Mouse (Mus musculus) megakaryocyte, embryonic 14.5 days (primary cell): ENCODE results near the gene Gcnt2. TPM values are rescaled to one million over a fixed set of nuclear protein-coding genes. Genes with fewer than 3 reads are reported as not detected.
A peak's percentile ranks its signal among the peaks of the same experiment; 100 is the strongest.
"Not testable (repeated sequence)": the region's sequence is repeated elsewhere in the genome, so short reads cannot be mapped to it uniquely, and the experiment has no call there.

Experiments
- H3K27me3 ChIP-seq: replicated peaks from 2 replicates; pipeline ENCODE3; 2012; ENCODE audit warnings: inconsistent platforms
- H3K36me3 ChIP-seq: replicated peaks from 2 replicates; pipeline ENCODE3; 2012; ENCODE audit warnings: low read length, inconsistent platforms, mixed read lengths
- H3K4me1 ChIP-seq: 2 replicates; pipeline ENCODE4 v1.6.1; 2012; ENCODE audit warnings: inconsistent platforms
- H3K4me3 ChIP-seq: replicated peaks from 2 replicates; pipeline ENCODE3; 2012; ENCODE audit warnings: moderate library complexity, mild to moderate bottlenecking, inconsistent platforms
- H3K9me3 ChIP-seq: 2 replicates; pipeline ENCODE4 v1.6.1; 2012; ENCODE audit warnings: inconsistent platforms
- FLI1 ChIP-seq: IDR thresholded peaks from 2 replicates; pipeline ENCODE4 v1.6.1; 2012; ENCODE audit warnings: low read length, inconsistent platforms, mixed read lengths
- GATA1 ChIP-seq: IDR thresholded peaks from 3 replicates; pipeline ENCODE4 v1.6.1; 2012; ENCODE audit warnings: mixed read lengths, low read length, inconsistent platforms, borderline replicate concordance
- polyA plus RNA-seq: library from polyadenylated mRNA; stranded (reverse); fragments of >175 nt; gene quantifications from 2 replicates; pipeline ENCODE4 v1.2.3, GENCODE M21; 2012; ENCODE audit warnings: low replicate concordance; ENCODE audit not compliant: insufficient read depth

The Gcnt2 gene
- polyA plus RNA-seq, 1 experiment: 0.82 TPM

- H3K36me3 ChIP-seq: peaks cover 7% of the 10 kb centered on the region
- no peaks in the 10 kb centered on the region for H3K27me3 ChIP-seq
- TF ChIP-seq GATA1 (no peak), FLI1 (no peak)
- H3K4me3 ChIP-seq: no peak overlapping the region
- peaks cover 39% of the 10 kb centered on the region for H3K4me1 ChIP-seq
- H3K9me3 ChIP-seq: peaks cover 4% of the 10 kb centered on the region; the same call in 1 of the 2 replicates
Measured at GRCm38 (mm10) chr13:40979321-40979720, 119.8 kb downstream of the Gcnt2 start.

GRCm38 (mm10) chr13:40982759-40983158 lies 123.2 kb downstream of the Gcnt2 start:
- Histone ChIP-seq H3K4me3 (no peak overlapping the region), H3K4me1 (peaks cover 39% of the 10 kb centered on the region), H3K9me3 (peaks cover 4% of the 10 kb centered on the region; the same call in 1 of the 2 replicates), H3K27me3 (no peaks in the 10 kb centered on the region), H3K36me3 (peaks cover 7% of the 10 kb centered on the region)
- TF ChIP-seq FLI1: no peak
- no peak for TF ChIP-seq GATA1

DNA sequence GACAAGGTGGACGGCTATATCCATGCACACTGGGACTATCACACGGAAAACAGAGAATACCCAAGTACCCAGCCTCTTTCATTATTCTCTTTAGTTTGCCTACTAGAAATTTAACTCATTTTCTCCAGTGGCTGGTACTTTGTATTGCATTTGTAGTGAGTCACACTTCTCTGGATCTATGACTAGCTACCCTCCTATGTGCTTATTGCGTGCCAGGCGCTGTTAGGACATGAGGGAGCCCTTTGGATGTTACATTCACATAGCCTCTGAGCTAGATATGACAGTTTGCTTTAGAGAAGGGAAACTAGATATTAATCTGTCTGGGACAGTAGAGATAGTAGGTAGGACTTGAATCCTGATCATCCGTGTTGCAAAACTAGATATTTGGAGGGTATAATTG lies 126.5 kb downstream of the Gcnt2 start:
- peaks cover 4% of the 10 kb centered on the region; the same call in 1 of the 2 replicates for H3K9me3 ChIP-seq
- H3K4me1 ChIP-seq: peaks cover 35% of the 10 kb centered on the region
- no peak overlapping the region for H3K4me3 ChIP-seq
- TF ChIP-seq FLI1 (no peak), GATA1 (no peak)
- no peaks in the 10 kb centered on the region for H3K27me3 ChIP-seq
- H3K36me3 ChIP-seq: peaks cover 7% of the 10 kb centered on the region

GRCm38 (mm10) chr13:40987608-40988303 lies 128.2 kb downstream of the Gcnt2 start:
- not testable (repeated sequence) for H3K9me3 ChIP-seq, H3K36me3 ChIP-seq, H3K4me3 ChIP-seq, H3K27me3 ChIP-seq
- H3K4me1 ChIP-seq: peaks cover 34% of the 10 kb centered on the region

DNA sequence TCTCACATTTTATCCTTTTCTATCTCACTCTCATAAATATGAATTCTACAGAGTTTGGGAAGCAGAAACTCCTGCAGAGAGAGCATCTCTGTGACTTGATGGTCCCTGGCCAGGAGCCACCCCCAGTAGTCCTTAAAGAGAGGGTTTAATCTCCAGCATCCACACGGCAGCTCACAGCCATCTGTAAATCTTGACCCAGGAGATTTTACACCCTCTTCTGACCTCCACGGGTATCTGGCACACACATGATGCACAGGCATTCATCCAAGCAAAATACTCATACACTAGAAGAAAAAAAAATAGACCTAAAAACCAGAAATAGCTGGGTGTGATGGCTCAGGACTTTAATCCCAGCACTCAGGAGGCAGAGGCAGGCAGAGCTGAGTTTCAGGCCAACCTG lies 128.9 kb downstream of the Gcnt2 start:
- Histone ChIP-seq H3K9me3 (0 out of 2 replicates have a peak, but pooled peaks cover 3% of the 10 kb centered on the region), H3K27me3 (no peaks in the 10 kb centered on the region), H3K4me3 (no peak overlapping the region), H3K36me3 (peaks cover 3% of the 10 kb centered on the region), H3K4me1 (peaks cover 30% of the 10 kb centered on the region)
- TF ChIP-seq GATA1 (no peak), FLI1 (no peak)

GRCm38 (mm10) chr13:40994487-40995263 lies 135.1 kb downstream of the Gcnt2 start:
- Histone ChIP-seq H3K4me1 (peaks cover 27% of the 10 kb centered on the region), H3K9me3 (0 out of 2 replicates have a peak, but pooled peaks cover 3% of the 10 kb centered on the region), H3K27me3 (no peaks in the 10 kb centered on the region), H3K36me3 (peaks cover 3% of the 10 kb centered on the region), H3K4me3 (no peak overlapping the region)
- no peak for TF ChIP-seq FLI1

DNA sequence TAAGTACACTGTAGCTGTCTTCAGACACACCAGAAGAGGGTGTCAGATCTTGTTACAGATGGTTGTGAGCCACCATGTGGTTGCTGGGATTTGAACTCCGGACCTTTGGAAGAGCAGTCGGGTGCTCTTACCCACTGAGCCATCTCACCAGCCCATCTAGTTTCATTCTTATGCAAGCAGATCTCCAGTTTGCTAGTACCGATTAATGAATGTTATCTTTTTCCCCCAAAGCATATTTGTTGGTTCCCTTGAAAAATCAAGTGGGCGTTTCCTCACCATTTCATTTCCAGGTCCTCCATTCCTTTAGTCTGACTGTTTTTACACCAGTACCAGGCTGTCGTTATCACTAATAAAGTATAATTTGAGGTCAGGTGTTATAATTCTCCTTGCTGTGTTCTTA lies 139.0 kb downstream of the Gcnt2 start:
- H3K27me3 ChIP-seq, H3K4me3 ChIP-seq, H3K9me3 ChIP-seq: not testable (repeated sequence)
- peaks cover 43% of the 10 kb centered on the region for H3K4me1 ChIP-seq
- H3K36me3 ChIP-seq: peaks cover 11% of the 10 kb centered on the region

- Histone ChIP-seq H3K4me1 (peaks cover 41% of the 10 kb centered on the region), H3K9me3 (no peaks in the 10 kb centered on the region), H3K36me3 (peaks cover 26% of the 10 kb centered on the region), H3K27me3 (no peaks in the 10 kb centered on the region), H3K4me3 (peak overlapping the region; percentile 98)
- no peak for TF ChIP-seq FLI1
- no peak for TF ChIP-seq GATA1
Measured at GRCm38 (mm10) chr13:41000140-41000925, 140.8 kb downstream of the Gcnt2 start.

- H3K4me3 ChIP-seq: peak within 1 kb of the TSS; percentile 98
- TF ChIP-seq FLI1 (peak; percentile 95), GATA1 (no peak)
Measured at GRCm38 (mm10) chr13:41000926-41001639, 141.5 kb downstream of the Gcnt2 start, which contains the start of gene Pak1ip1. TSS of gene Pak1ip1 (plus strand) at chr13:41001023.

More at GRCm38 (mm10) chr13:41000926-41001639, 141.5 kb downstream of the Gcnt2 start, which contains the start of gene Pak1ip1:
- H3K36me3 ChIP-seq: peaks cover 34% of the 10 kb centered on the region
- no peaks in the 10 kb centered on the region for H3K27me3 ChIP-seq
- H3K4me1 ChIP-seq: peaks cover 48% of the 10 kb centered on the region
- no peaks in the 10 kb centered on the region for H3K9me3 ChIP-seq
